Mouse (Mus musculus) intestine, embryonic 15.5 days (tissue): Measurements from ENCODE around the gene Prkab2. TPM values are rescaled to one million over a fixed set of nuclear protein-coding genes. Genes with fewer than 3 reads are reported as not detected.

Source experiments
- ATAC-seq: fragments of 200-750 bp; cut with Nextera tagmentation; 2 replicates; pipeline ENCODE4 v1.8.0; 2017; ENCODE audit warnings: moderate TSS enrichment, moderate library complexity
- H3K27ac ChIP-seq: fragments of 300-500 bp; sonication (generic); 2 replicates; pipeline ENCODE4 v1.5.1; 2015; ENCODE audit warnings: mild to moderate bottlenecking, inconsistent platforms
- H3K27me3 ChIP-seq: fragments of 300-500 bp; sonication (generic); replicated peaks from 2 replicates; pipeline ENCODE4 v1.6.1; 2015; ENCODE audit warnings: inconsistent platforms
- H3K36me3 ChIP-seq: fragments of 300-500 bp; sonication (generic); 2 replicates; pipeline ENCODE4 v1.6.1; 2015; ENCODE audit warnings: inconsistent platforms
- H3K4me1 ChIP-seq: fragments of 300-500 bp; sonication (generic); replicated peaks from 2 replicates; pipeline ENCODE4 v1.6.1; 2015; ENCODE audit warnings: inconsistent platforms
- H3K4me2 ChIP-seq: fragments of 300-500 bp; sonication (generic); replicated peaks from 2 replicates; pipeline ENCODE4 v1.6.1; 2015; ENCODE audit warnings: mild to moderate bottlenecking, inconsistent platforms
- H3K4me3 ChIP-seq: fragments of 300-500 bp; sonication (generic); replicated peaks from 2 replicates; pipeline ENCODE4 v1.5.1; 2015; ENCODE audit warnings: inconsistent platforms
- H3K9ac ChIP-seq: fragments of 300-500 bp; sonication (generic); 2 replicates; pipeline ENCODE4 v1.6.1; 2015; ENCODE audit warnings: inconsistent platforms
- H3K9me3 ChIP-seq: fragments of 300-500 bp; sonication (generic); 2 replicates; pipeline ENCODE4 v1.6.1; 2016; ENCODE audit warnings: inconsistent platforms
- WGBS: fragments of 180-500 bp; shearing (Covaris S2); methylation state at CpG from one replicate; pipeline ENCODE4 v1.1.7; 2015; 5-methylcytosine and 5-hydroxymethylcytosine counted together
- polyA plus RNA-seq: library from polyadenylated mRNA; unstranded; fragments of >200 nt; fragmentation: Nextera tagmentation; extraction: Ambion mirVana; gene quantifications from 2 replicates; pipeline ENCODE4 v1.2.1, GENCODE M21; 2015

Gene Prkab2
- polyA plus RNA-seq, 1 experiment from 2014 or later: 6.7 TPM

- H3K9me3 ChIP-seq: no peaks in the 10 kb centered on the region
- no peak overlapping the region for H3K27ac ChIP-seq
- peak; percentile 65 for ATAC-seq
Measured at GRCm38 (mm10) chr3:97681321-97682158, 23.5 kb downstream of the Prkab2 start.

GRCm38 (mm10) chr3:97682159-97682502, 24.1 kb downstream of the Prkab2 start:
- peak overlapping the region; percentile 18; the same call in 1 of the 2 replicates for H3K9ac ChIP-seq
- 0 out of 2 replicates have a peak, but pooled peaks have one; percentile 10 for ATAC-seq
- peak overlapping the region; percentile 38 for H3K4me3 ChIP-seq
- H3K27me3 ChIP-seq: no peaks in the 10 kb centered on the region
- H3K27ac ChIP-seq: no peak overlapping the region
- H3K36me3 ChIP-seq: no peaks in the 10 kb centered on the region
- H3K4me2 ChIP-seq: peak overlapping the region; percentile 75
- WGBS: 2% methylated on average over 11 of the region's 11 CpGs
- no peaks in the 10 kb centered on the region for H3K9me3 ChIP-seq
- peaks cover 16% of the 10 kb centered on the region for H3K4me1 ChIP-seq

More at GRCm38 (mm10) chr3:97681321-97682158, 23.5 kb downstream of the Prkab2 start:
- Histone ChIP-seq H3K27me3 (no peaks in the 10 kb centered on the region), H3K36me3 (no peaks in the 10 kb centered on the region), H3K4me2 (peak overlapping the region; percentile 75), H3K4me1 (peaks cover 16% of the 10 kb centered on the region), H3K9ac (peak overlapping the region; percentile 18), H3K4me3 (peak overlapping the region; percentile 38)
- WGBS: 4% methylated on average over 33 of the region's 33 CpGs

GRCm38 (mm10) chr3:97682576-97682975, 24.6 kb downstream of the Prkab2 start:
- Histone ChIP-seq H3K36me3 (no peaks in the 10 kb centered on the region), H3K27me3 (no peaks in the 10 kb centered on the region), H3K4me3 (peak overlapping the region; percentile 38), H3K9ac (no peak overlapping the region), H3K4me2 (peak overlapping the region; percentile 75), H3K27ac (no peak overlapping the region), H3K4me1 (peaks cover 16% of the 10 kb centered on the region), H3K9me3 (no peaks in the 10 kb centered on the region)
- WGBS: 28% methylated on average over 5 of the region's 5 CpGs
- ATAC-seq: no peak

- peak overlapping the region; percentile 37; the same call in 1 of the 2 replicates for H3K4me2 ChIP-seq
- peaks cover 16% of the 10 kb centered on the region for H3K4me1 ChIP-seq
- H3K4me3 ChIP-seq: no peak overlapping the region
- H3K9me3 ChIP-seq: no peaks in the 10 kb centered on the region
- H3K27me3 ChIP-seq: no peaks in the 10 kb centered on the region
- 6% methylated on average over 16 of the region's 16 CpGs for WGBS
- H3K36me3 ChIP-seq: no peaks in the 10 kb centered on the region
- ATAC-seq: peak; percentile 85
- H3K27ac ChIP-seq: peak overlapping the region; percentile 44; the same call in 1 of the 2 replicates
- no peak overlapping the region for H3K9ac ChIP-seq
Measured at GRCm38 (mm10) chr3:97683560-97684195, 25.7 kb downstream of the Prkab2 start.

GRCm38 (mm10) chr3:97686372-97687117, 28.6 kb downstream of the Prkab2 start:
- no peak overlapping the region for H3K4me2 ChIP-seq
- WGBS: 80% methylated on average over 4 of the region's 4 CpGs
- no peak overlapping the region for H3K27ac ChIP-seq
- H3K36me3 ChIP-seq: no peaks in the 10 kb centered on the region
- H3K9ac ChIP-seq: no peak overlapping the region
- peaks cover 18% of the 10 kb centered on the region for H3K4me1 ChIP-seq
- no peaks in the 10 kb centered on the region for H3K9me3 ChIP-seq
- no peak overlapping the region for H3K4me3 ChIP-seq
- ATAC-seq: no peak
- no peaks in the 10 kb centered on the region for H3K27me3 ChIP-seq

GRCm38 (mm10) chr3:97689289-97689688, 31.3 kb downstream of the Prkab2 start:
- Histone ChIP-seq H3K9ac (no peak overlapping the region), H3K27ac (no peak overlapping the region), H3K9me3 (no peaks in the 10 kb centered on the region), H3K4me3 (no peak overlapping the region), H3K4me2 (no peak overlapping the region), H3K36me3 (no peaks in the 10 kb centered on the region), H3K27me3 (no peaks in the 10 kb centered on the region), H3K4me1 (peaks cover 9% of the 10 kb centered on the region; the same call in 1 of the 2 replicates)
- no peak for ATAC-seq
- 74% methylated on average over 2 of the region's 2 CpGs for WGBS

- H3K4me3 ChIP-seq: no peak overlapping the region
Measured at GRCm38 (mm10) chr3:97690590-97690989, 32.6 kb downstream of the Prkab2 start.

GRCm38 (mm10) chr3:97691443-97692017, 33.5 kb downstream of the Prkab2 start:
- Histone ChIP-seq H3K36me3 (no peaks in the 10 kb centered on the region), H3K4me2 (peak overlapping the region; percentile 31)

More at GRCm38 (mm10) chr3:97690590-97690989, 32.6 kb downstream of the Prkab2 start:
- H3K4me1 ChIP-seq: peaks cover 9% of the 10 kb centered on the region; the same call in 1 of the 2 replicates
- ATAC-seq: peak; percentile 52
- no peaks in the 10 kb centered on the region for H3K27me3 ChIP-seq
- WGBS: 39% methylated on average over 7 of the region's 7 CpGs
- H3K9me3 ChIP-seq: no peaks in the 10 kb centered on the region
- no peak overlapping the region for H3K27ac ChIP-seq
- no peaks in the 10 kb centered on the region for H3K36me3 ChIP-seq
- H3K4me2 ChIP-seq: peak overlapping the region; percentile 31
- H3K9ac ChIP-seq: no peak overlapping the region

GRCm38 (mm10) chr3:97693806-97694205, 35.8 kb downstream of the Prkab2 start:
- ATAC-seq: no peak

More at GRCm38 (mm10) chr3:97691443-97692017, 33.5 kb downstream of the Prkab2 start:
- Histone ChIP-seq H3K4me3 (no peak overlapping the region), H3K27ac (no peak overlapping the region), H3K4me1 (peaks cover 9% of the 10 kb centered on the region; the same call in 1 of the 2 replicates), H3K9me3 (no peaks in the 10 kb centered on the region), H3K27me3 (no peaks in the 10 kb centered on the region), H3K9ac (no peak overlapping the region)
- 79% methylated on average over 12 of the region's 12 CpGs for WGBS
- ATAC-seq: no peak

GRCm38 (mm10) chr3:97696866-97697265, 38.9 kb downstream of the Prkab2 start:
- no peaks in the 10 kb centered on the region for H3K9me3 ChIP-seq
- no peak overlapping the region for H3K9ac ChIP-seq
- ATAC-seq: no peak
- H3K4me3 ChIP-seq: no peak overlapping the region
- H3K27me3 ChIP-seq: no peaks in the 10 kb centered on the region
- no peak overlapping the region for H3K4me2 ChIP-seq
- H3K27ac ChIP-seq: no peak overlapping the region
- WGBS: 83% methylated on average over 9 of the region's 9 CpGs
- no peaks in the 10 kb centered on the region for H3K4me1 ChIP-seq
- H3K36me3 ChIP-seq: no peaks in the 10 kb centered on the region

More at GRCm38 (mm10) chr3:97693806-97694205, 35.8 kb downstream of the Prkab2 start:
- Histone ChIP-seq H3K4me3 (no peak overlapping the region), H3K36me3 (no peaks in the 10 kb centered on the region), H3K4me1 (peaks cover 9% of the 10 kb centered on the region; the same call in 1 of the 2 replicates), H3K9ac (no peak overlapping the region), H3K9me3 (no peaks in the 10 kb centered on the region), H3K4me2 (no peak overlapping the region), H3K27me3 (no peaks in the 10 kb centered on the region), H3K27ac (no peak overlapping the region)
- 79% methylated on average over 6 of the region's 6 CpGs for WGBS

- Histone ChIP-seq H3K4me2 (no peak overlapping the region), H3K9ac (no peak overlapping the region), H3K27ac (no peak overlapping the region), H3K36me3 (no peaks in the 10 kb centered on the region), H3K4me3 (no peak overlapping the region), H3K27me3 (no peaks in the 10 kb centered on the region), H3K9me3 (no peaks in the 10 kb centered on the region), H3K4me1 (no peaks in the 10 kb centered on the region)
- ATAC-seq: no peak
- 61% methylated on average over 9 of the region's 9 CpGs for WGBS
Measured at GRCm38 (mm10) chr3:97697291-97697690, 39.3 kb downstream of the Prkab2 start.
